Mouse (Mus musculus) kidney, postnatal 0 days (tissue): Measurements from ENCODE around the gene Uqcc1. TPM values are rescaled to one million over a fixed set of nuclear protein-coding genes. Genes with fewer than 3 reads are reported as not detected.
A peak's percentile ranks its signal among the peaks of the same experiment; 100 is the strongest.

Experiments
- ATAC-seq: fragments of 200-750 bp; cut with Nextera tagmentation; replicated peaks from 2 replicates; pipeline ENCODE4 v1.8.0; 2017; ENCODE audit warnings: low read depth, moderate number of reproducible peaks, moderate TSS enrichment, moderate library complexity; ENCODE audit not compliant: low FRiP score
- DNase-seq: peaks from one replicate; pipeline ENCODE4 v3.0.0-alpha.2; 2016; ENCODE audit warnings: low spot score
- H3K27ac ChIP-seq: fragments of 300-500 bp; sonication (generic); 2 replicates; pipeline ENCODE4 v1.5.1; 2014; ENCODE audit warnings: mild to moderate bottlenecking
- H3K27me3 ChIP-seq: fragments of 300-500 bp; sonication (generic); 2 replicates; pipeline ENCODE4 v1.6.1; 2014; ENCODE audit warnings: low read length, mixed read lengths; ENCODE audit not compliant: insufficient read depth
- H3K36me3 ChIP-seq: fragments of 300-500 bp; sonication (generic); 2 replicates; pipeline ENCODE4 v1.6.1; 2014; ENCODE audit warnings: low read length, mixed read lengths; ENCODE audit not compliant: insufficient read depth
- H3K4me1 ChIP-seq: fragments of 300-500 bp; sonication (generic); replicated peaks from 2 replicates; pipeline ENCODE4 v1.6.1; 2014; ENCODE audit warnings: antibody characterized with exemption, low read length, mixed read lengths; ENCODE audit not compliant: insufficient read depth
- H3K4me2 ChIP-seq: fragments of 300-500 bp; sonication (generic); 2 replicates; pipeline ENCODE4 v1.6.1; 2014; ENCODE audit warnings: mild to moderate bottlenecking, low read length, moderate library complexity, mixed read lengths
- H3K4me3 ChIP-seq: fragments of 300-500 bp; sonication (generic); replicated peaks from 2 replicates; pipeline ENCODE4 v1.5.1; 2014; ENCODE audit warnings: low read depth, low read length
- H3K9ac ChIP-seq: fragments of 300-500 bp; sonication (generic); 2 replicates; pipeline ENCODE4 v1.6.1; 2014; ENCODE audit warnings: low read depth, low read length
- H3K9me3 ChIP-seq: fragments of 300-500 bp; sonication (generic); replicated peaks from 2 replicates; pipeline ENCODE4 v1.6.1; 2016; ENCODE audit warnings: low read length, inconsistent platforms, mixed read lengths
- CTCF ChIP-seq: IDR thresholded peaks from 2 replicates; pipeline ENCODE4 v1.5.1; 2016; ENCODE audit warnings: antibody characterized with exemption, low read depth, mild to moderate bottlenecking, moderate library complexity
- WGBS: fragments of 180-500 bp; shearing (Covaris S2); extraction: QIAGEN DNeasy Blood & Tissue Kit; methylation state at CpG from one replicate; pipeline ENCODE4 v1.1.7; 2014; 5-methylcytosine and 5-hydroxymethylcytosine counted together
- polyA plus RNA-seq: library from polyadenylated mRNA; unstranded; fragments of >200 nt; fragmentation: Nextera tagmentation; extraction: Ambion mirVana; gene quantifications from 2 replicates; pipeline ENCODE4 v1.2.1, GENCODE M21; 2015

The Uqcc1 gene
- polyA plus RNA-seq, 1 experiment from 2014 or later: 72.9 TPM

DNA sequence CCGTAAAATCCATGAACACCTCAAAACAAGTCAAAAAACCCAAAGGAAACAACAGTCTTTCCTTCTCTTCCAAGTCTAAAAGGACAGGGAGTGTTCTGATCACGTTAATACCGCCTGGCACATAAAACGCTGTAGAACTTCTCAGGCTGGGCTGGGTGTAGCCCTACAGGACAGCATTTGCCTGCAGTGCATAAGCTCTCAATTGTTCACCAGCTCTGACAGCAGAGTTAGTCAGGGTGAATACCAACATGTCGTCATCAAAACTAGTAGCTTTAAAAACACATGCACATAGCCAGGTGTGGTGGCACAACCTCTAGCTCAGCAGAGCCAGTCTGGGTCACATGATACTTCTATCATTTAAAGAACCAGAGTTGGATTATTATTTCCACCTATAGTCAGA, 109.3 kb downstream of the Uqcc1 start:
- no peak overlapping the region for H3K9ac ChIP-seq
- H3K27ac ChIP-seq: peak overlapping the region; percentile 84; the same call in 1 of the 2 replicates
- no peak for ATAC-seq
- TF ChIP-seq CTCF: no peak
- DNase-seq: no peak
- no peaks in the 10 kb centered on the region for H3K9me3 ChIP-seq
- peaks cover 3% of the 10 kb centered on the region; the same call in 1 of the 2 replicates for H3K4me1 ChIP-seq
- no peak overlapping the region for H3K4me2 ChIP-seq
- H3K27me3 ChIP-seq: no peaks in the 10 kb centered on the region
- H3K36me3 ChIP-seq: peaks cover 22% of the 10 kb centered on the region
- WGBS: 84% methylated on average over 5 of the region's 5 CpGs
- no peak overlapping the region for H3K4me3 ChIP-seq

DNA sequence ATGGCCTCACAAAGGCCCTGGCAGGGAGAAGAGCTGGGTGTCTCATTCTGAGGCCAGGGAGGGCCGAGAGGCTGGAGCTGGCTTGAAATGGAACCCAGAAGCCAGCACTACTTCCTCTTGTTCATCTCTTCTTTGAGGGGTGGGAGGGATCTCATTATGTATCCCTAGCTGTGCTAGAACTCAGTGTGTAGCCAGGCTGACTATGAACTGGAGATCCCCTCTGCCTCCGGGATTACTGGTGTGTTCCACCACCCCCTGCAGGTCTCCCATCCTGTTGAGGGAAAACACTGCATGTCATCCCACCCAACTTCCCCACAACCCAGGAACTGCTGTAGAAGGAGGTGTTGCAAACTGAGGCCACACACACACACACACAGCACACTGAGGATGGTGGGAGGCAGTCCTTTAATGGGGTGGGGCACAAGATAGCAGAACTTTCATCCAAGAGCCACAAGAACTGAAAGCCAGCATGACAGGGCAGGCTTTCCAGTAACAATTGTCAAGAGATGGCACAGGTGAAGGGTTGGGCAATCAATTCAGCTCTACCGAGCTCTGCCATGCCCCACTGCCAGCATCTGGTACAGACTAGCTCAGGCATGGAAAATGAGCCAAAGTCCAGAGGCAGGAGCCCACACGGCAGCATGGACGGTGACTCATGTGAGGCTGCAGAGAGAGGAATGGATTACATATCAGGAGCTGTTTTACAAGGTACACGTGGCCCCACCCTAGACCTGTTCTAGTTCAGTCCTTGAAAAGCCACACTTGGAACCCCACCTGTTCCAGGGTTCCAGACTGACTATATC, 110.5 kb downstream of the Uqcc1 start:
- ATAC-seq (peak; percentile 79), DNase-seq (peak; percentile 33)
- Histone ChIP-seq H3K4me2 (peak overlapping the region; percentile 96), H3K9me3 (no peaks in the 10 kb centered on the region), H3K4me3 (peak overlapping the region; percentile 76), H3K27me3 (no peaks in the 10 kb centered on the region), H3K36me3 (peaks cover 22% of the 10 kb centered on the region), H3K9ac (0 out of 2 replicates have a peak overlapping the region, but pooled peaks have one; percentile 36), H3K27ac (peak overlapping the region; percentile 84), H3K4me1 (peaks cover 3% of the 10 kb centered on the region; the same call in 1 of the 2 replicates)
- 49% methylated on average over 6 of the region's 6 CpGs for WGBS
- TF ChIP-seq CTCF: no peak

DNA sequence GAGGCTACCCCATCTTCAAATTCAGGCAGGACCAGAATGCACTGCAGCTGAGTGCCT, 110.9 kb downstream of the Uqcc1 start, which contains the start of gene BC029722:
TSS of gene BC029722 (minus strand) at position 35 of the 57 bp plus-strand sequence.
- ATAC-seq: no peak
- no peaks in the 10 kb centered on the region for H3K27me3 ChIP-seq
- H3K4me2 ChIP-seq: peak within 1 kb of the TSS; percentile 96
- H3K36me3 ChIP-seq: peaks cover 22% of the 10 kb centered on the region
- peak within 1 kb of the TSS; percentile 84 for H3K27ac ChIP-seq
- no peak for TF ChIP-seq CTCF
- peak within 1 kb of the TSS; percentile 76 for H3K4me3 ChIP-seq
- peak within 1 kb of the TSS; percentile 81 for H3K9ac ChIP-seq
- H3K9me3 ChIP-seq: no peaks in the 10 kb centered on the region
- peaks cover 3% of the 10 kb centered on the region; the same call in 1 of the 2 replicates for H3K4me1 ChIP-seq
- no peak for DNase-seq

DNA sequence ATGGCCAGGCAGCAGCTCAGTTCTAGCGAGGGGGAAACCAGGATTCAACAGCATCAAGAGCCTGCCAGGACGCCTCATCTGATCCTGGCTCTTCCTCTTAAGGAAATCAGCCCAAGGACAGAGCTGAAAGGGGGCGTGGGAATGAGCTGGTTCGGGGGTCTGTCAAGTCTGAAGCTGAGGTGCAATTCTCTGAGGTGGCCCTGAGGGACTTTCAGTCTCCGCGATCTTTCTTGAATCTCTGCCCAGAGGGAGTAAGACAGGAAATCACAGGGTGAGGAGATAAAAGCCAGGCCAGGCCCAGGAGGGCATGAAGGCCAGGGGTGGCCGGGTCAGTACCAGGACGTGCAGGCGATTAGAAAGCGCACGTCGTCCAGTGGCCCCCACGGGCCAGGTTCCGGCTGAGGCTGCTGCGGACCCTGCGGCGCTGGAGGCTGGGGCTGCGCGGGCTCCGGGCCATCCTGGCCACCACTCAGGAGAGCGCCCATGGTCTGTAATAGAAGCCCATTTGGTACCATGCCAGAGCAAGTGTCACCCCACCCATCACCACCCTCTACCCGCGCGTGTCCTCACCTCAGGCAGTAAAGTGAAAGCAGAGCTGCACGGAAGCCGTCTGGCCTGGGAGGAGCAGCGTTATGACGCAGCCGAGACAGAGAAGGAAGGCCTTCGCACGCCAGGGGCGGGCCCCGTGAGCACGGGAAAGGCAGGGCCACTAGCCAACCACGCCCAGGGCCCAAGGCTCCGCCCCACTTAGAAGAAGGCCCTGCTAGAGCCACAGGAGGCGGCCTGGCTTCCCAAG, 111.3 kb downstream of the Uqcc1 start:
- Histone ChIP-seq H3K4me3 (peak overlapping the region; percentile 76), H3K9ac (peak overlapping the region; percentile 81), H3K27me3 (no peaks in the 10 kb centered on the region), H3K36me3 (peaks cover 22% of the 10 kb centered on the region), H3K9me3 (no peaks in the 10 kb centered on the region), H3K27ac (peak overlapping the region; percentile 84), H3K4me1 (peaks cover 3% of the 10 kb centered on the region; the same call in 1 of the 2 replicates), H3K4me2 (peak overlapping the region; percentile 96)
- no peak for TF ChIP-seq CTCF
- peak; percentile 97 for DNase-seq
- peak; percentile 92 for ATAC-seq
- WGBS: 1% methylated on average over 37 of the region's 37 CpGs

DNA sequence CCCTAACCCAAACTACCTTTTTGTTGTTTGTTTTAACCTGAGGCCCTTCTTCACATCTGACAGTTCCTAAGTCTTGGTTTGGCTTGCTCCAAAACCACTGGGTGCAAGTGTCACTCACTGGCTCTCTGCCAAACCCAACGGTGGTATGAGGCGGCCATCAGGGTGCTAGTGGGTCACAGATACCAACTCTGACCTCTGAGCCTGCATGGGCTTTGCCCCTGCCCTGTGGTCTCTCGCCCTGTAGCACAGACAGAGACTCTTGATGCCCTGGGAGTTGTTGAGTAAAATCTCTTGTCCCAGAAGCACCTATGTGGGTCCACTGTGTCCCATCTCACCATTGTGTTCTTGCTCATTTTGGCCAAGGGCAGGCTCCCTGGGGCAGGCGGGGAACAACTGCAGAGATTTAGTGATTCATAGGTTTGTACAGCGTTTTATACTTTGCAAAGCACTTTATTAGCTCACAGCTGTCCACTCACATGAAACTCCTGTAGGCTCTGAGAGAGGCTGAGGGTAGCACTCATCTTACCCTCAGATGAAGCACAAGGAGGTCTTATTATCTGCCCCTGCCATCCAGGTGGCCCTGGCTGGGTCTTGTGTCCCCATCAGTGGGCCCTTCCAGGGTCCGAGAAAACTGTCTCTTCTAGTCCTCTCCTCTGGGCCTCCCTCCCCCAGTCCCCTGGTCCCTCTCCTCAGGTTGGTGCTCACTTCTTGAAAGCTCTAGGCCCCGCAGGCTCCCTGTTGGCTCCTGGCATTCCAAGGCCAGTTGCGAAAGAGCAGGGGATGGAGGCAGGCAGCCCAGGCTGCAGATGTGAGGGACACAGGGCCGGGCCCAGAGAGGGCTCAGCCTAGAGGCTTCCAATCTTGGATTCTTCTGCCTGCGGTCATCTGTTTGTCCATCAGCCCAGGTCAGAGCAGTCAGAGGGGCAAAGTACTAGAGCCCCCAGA, 112.5 kb downstream of the Uqcc1 start:
- H3K4me2 ChIP-seq: peak overlapping the region; percentile 96; the same call in 1 of the 2 replicates
- DNase-seq (no peak), ATAC-seq (no peak)
- H3K4me3 ChIP-seq: peak overlapping the region; percentile 76; the same call in 1 of the 2 replicates
- peaks cover 3% of the 10 kb centered on the region; the same call in 1 of the 2 replicates for H3K4me1 ChIP-seq
- no peaks in the 10 kb centered on the region for H3K27me3 ChIP-seq
- 76% methylated on average over 10 of the region's 10 CpGs for WGBS
- H3K9ac ChIP-seq: no peak overlapping the region
- TF ChIP-seq CTCF: no peak
- peaks cover 17% of the 10 kb centered on the region for H3K36me3 ChIP-seq
- H3K27ac ChIP-seq: no peak overlapping the region
- H3K9me3 ChIP-seq: no peaks in the 10 kb centered on the region

DNA sequence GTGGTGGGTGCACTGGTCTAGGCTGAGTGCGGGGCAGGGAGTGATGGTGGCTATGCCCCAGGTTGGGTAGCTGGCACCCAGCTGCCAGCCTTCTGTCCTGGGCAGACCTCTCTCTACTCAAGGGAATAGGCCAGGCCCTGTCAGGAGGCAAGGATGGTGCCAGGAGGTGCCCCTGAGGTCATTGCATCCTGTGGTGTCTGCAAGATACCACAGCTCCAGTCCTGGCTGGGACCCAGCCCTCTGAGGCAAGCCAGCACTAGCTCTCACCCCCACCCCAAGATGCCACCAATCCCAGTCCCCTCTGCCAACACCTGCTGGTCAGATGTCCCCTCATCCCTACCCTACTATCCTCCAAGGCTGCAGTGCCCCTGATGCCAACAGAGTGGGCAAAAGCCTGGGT, 113.9 kb downstream of the Uqcc1 start:
- H3K4me1 ChIP-seq: peaks cover 6% of the 10 kb centered on the region; the same call in 1 of the 2 replicates
- H3K27me3 ChIP-seq: no peaks in the 10 kb centered on the region
- no peak overlapping the region for H3K9ac ChIP-seq
- no peak overlapping the region for H3K27ac ChIP-seq
- TF ChIP-seq CTCF: no peak
- H3K4me2 ChIP-seq: no peak overlapping the region
- no peak for ATAC-seq
- WGBS: 100% methylated on average over 1 of the region's 1 CpGs
- peaks cover 10% of the 10 kb centered on the region; the same call in 1 of the 2 replicates for H3K36me3 ChIP-seq
- H3K9me3 ChIP-seq: no peaks in the 10 kb centered on the region
- H3K4me3 ChIP-seq: no peak overlapping the region
- no peak for DNase-seq
